Mouse (Mus musculus) testis, adult 2 months (tissue): ENCODE measurements around the gene Bloc1s1. TPM values are rescaled to one million over a fixed set of nuclear protein-coding genes. Genes with fewer than 3 reads are reported as not detected.

Source experiments
- H3K27ac ChIP-seq: fragments of 200-500 bp; 2 replicates; pipeline ENCODE4 v1.5.1; 2012; ENCODE audit warnings: low read depth, low read length; ENCODE audit not compliant: control insufficient read depth, insufficient read depth
- H3K27me3 ChIP-seq: fragments of 200-500 bp; 2 replicates; pipeline ENCODE4 v1.6.1; 2012; ENCODE audit warnings: mild to moderate bottlenecking, low read length, moderate library complexity; ENCODE audit not compliant: control insufficient read depth, insufficient read depth
- H3K36me3 ChIP-seq: fragments of 200-500 bp; 2 replicates; pipeline ENCODE4 v1.6.1; 2012; ENCODE audit warnings: mild to moderate bottlenecking, low read length; ENCODE audit not compliant: control insufficient read depth, insufficient read depth
- H3K4me1 ChIP-seq: fragments of 200-500 bp; 2 replicates; pipeline ENCODE4 v1.6.1; 2012; ENCODE audit warnings: low read length; ENCODE audit not compliant: control insufficient read depth, insufficient read depth
- H3K4me3 ChIP-seq: fragments of 200-500 bp; 2 replicates; pipeline ENCODE4 v1.5.1; 2012; ENCODE audit warnings: low read depth, mild to moderate bottlenecking, low read length, moderate library complexity, mixed read lengths; ENCODE audit not compliant: control insufficient read depth
- CTCF ChIP-seq: fragments of 200-500 bp; IDR thresholded peaks from 2 replicates; pipeline ENCODE4 v1.5.1; 2012; ENCODE audit warnings: low read depth, mild to moderate bottlenecking, inconsistent platforms, low read length, moderate library complexity; ENCODE audit not compliant: control insufficient read depth, insufficient read depth, insufficient replicate concordance
- POLR2A ChIP-seq: fragments of 200-500 bp; IDR thresholded peaks from 2 replicates; pipeline ENCODE4 v1.6.1; 2012; ENCODE audit warnings: low read depth, mild to moderate bottlenecking, inconsistent platforms, low read length, moderate library complexity; ENCODE audit not compliant: control insufficient read depth
- polyA plus RNA-seq: library from polyadenylated mRNA; depleted of rRNA; stranded (reverse); fragments of >200 nt; gene quantifications from 2 replicates; pipeline ENCODE4 v1.2.3, GENCODE M21; 2012

Bloc1s1 gene
- polyA plus RNA-seq, 1 experiment: 97.9 TPM

DNA sequence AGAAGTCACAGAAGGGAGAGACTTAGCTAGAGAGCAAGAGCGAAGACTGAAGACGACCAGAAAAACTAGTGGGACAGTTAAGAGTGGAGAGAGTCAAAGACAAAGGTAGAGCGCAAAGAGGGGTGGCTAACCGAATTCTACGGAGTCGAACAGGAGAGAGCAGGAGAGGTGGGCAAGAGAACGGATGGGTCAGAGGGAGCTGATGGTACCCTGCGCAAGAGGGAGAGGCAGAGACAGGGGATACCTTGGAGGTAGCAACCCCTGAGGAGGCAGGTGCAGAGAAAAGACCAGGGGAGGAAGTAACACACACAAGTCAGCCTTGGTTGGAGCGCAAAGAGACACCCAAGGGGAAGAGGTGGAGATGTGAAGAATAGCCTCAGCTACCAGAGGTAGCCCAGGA, 31.6 kb downstream of the Bloc1s1 start:
- no peaks in the 10 kb centered on the region for H3K27me3 ChIP-seq
- peaks cover 30% of the 10 kb centered on the region for H3K4me1 ChIP-seq
- H3K36me3 ChIP-seq: no peaks in the 10 kb centered on the region
- TF ChIP-seq CTCF: no peak
- TF ChIP-seq POLR2A: no peak
- no peak overlapping the region for H3K27ac ChIP-seq
- H3K4me3 ChIP-seq: peak overlapping the region; percentile 70

- Histone ChIP-seq H3K27me3 (no peaks in the 10 kb centered on the region), H3K36me3 (no peaks in the 10 kb centered on the region), H3K4me1 (peaks cover 25% of the 10 kb centered on the region), H3K4me3 (peak within 1 kb of the TSS; percentile 86), H3K27ac (no peak within 1 kb of the TSS)
- no peak for TF ChIP-seq CTCF
- TF ChIP-seq POLR2A: no peak
These were observed 32.3 kb downstream of the Bloc1s1 start, which contains the start of gene Gdf11 for GRCm38 (mm10) chr10:128891296-128892094. Gene Gdf11, minus strand, starts transcription at chr10:128891718.

DNA sequence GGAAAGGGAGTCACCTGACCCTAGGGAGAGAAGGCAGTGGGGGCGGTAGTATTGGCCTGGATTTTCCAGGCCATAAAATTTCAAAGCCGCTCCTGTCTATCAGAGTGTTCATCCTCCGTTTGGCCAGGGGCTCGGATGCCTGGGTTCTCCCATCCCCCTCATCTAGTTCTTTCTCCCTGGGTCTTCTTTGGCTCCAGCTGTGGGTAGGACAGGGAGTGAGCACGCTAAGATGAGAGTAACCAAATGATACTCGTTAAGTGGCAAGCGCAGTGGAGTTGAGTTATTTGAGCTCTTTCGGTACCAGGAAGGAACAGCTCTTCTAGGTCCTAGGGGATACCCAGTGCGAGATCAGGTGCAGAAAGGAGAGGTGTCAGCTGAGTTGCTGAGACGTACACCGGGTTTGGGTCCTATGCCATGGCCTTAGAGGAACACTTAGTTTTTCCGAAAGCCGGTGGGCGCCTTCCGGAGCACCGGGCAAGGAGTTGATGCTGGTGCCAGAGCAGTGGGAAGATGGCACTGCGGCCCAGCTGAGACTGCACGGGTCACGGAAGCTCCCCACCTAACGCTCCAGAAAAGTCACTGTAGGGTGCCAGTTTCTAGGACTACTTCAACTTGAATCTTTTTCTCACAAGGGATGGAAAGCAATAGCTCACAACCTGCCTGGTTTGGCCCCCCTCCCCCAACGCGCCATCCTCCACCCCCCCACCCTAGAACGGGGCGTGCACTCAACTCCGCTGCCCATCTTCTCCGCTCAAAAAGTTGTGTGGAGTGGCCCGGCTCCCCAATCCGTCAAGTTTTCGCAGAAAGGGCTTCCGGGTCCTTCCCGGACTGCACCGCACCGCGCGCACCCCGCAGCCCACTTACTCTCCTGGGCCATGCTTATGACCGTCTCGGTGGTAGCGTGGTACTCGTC, 33.2 kb downstream of the Bloc1s1 start:
- Histone ChIP-seq H3K36me3 (no peaks in the 10 kb centered on the region), H3K4me3 (peak overlapping the region; percentile 86), H3K27me3 (no peaks in the 10 kb centered on the region), H3K27ac (no peak overlapping the region), H3K4me1 (peaks cover 16% of the 10 kb centered on the region)
- TF ChIP-seq POLR2A (no peak), CTCF (no peak)

- TF ChIP-seq CTCF (no peak), POLR2A (no peak)
- no peaks in the 10 kb centered on the region for H3K27me3 ChIP-seq
- H3K27ac ChIP-seq: no peak overlapping the region
- H3K4me1 ChIP-seq: peaks cover 12% of the 10 kb centered on the region
- no peak overlapping the region for H3K4me3 ChIP-seq
- no peaks in the 10 kb centered on the region for H3K36me3 ChIP-seq
These were observed 34.0 kb downstream of the Bloc1s1 start for GRCm38 (mm10) chr10:128889846-128890245.

- Histone ChIP-seq H3K4me1 (peaks cover 12% of the 10 kb centered on the region), H3K27ac (no peak overlapping the region), H3K27me3 (no peaks in the 10 kb centered on the region), H3K36me3 (no peaks in the 10 kb centered on the region), H3K4me3 (no peak overlapping the region)
- no peak for TF ChIP-seq CTCF
- no peak for TF ChIP-seq POLR2A
These were observed 34.7 kb downstream of the Bloc1s1 start for GRCm38 (mm10) chr10:128888941-128889827.

DNA sequence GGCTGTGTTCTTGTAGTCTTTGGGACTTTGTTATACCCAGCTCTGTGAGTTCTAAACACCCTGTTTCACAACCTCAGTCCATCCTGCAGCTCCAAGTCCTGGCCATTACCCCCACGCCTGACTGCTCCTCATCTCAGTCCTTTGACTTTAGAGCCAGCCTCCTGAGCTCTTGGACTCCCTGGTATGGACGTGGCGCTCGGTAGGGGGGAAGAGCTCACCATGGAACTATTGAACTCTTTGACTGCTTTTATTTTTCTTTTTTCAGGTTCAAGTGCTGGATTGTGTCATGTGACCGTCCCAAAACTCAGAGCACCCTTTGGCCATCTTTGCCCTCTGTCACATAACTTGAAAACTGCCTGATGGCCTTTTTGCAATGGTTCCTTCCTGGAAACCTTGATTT, 41.8 kb downstream of the Bloc1s1 start:
- no peak overlapping the region for H3K4me3 ChIP-seq
- no peak overlapping the region for H3K27ac ChIP-seq
- no peak for TF ChIP-seq POLR2A
- TF ChIP-seq CTCF: no peak
- H3K36me3 ChIP-seq: no peaks in the 10 kb centered on the region
- H3K4me1 ChIP-seq: no peaks in the 10 kb centered on the region; the same call in 1 of the 2 replicates
- H3K27me3 ChIP-seq: no peaks in the 10 kb centered on the region

GRCm38 (mm10) chr10:128878811-128879210, 45.0 kb downstream of the Bloc1s1 start:
- Histone ChIP-seq H3K27ac (peak overlapping the region; percentile 32; the same call in 1 of the 2 replicates), H3K4me1 (no peaks in the 10 kb centered on the region; the same call in 1 of the 2 replicates), H3K4me3 (no peak overlapping the region), H3K27me3 (no peaks in the 10 kb centered on the region), H3K36me3 (no peaks in the 10 kb centered on the region)
- no peak for TF ChIP-seq CTCF
- no peak for TF ChIP-seq POLR2A
